Mouse (Mus musculus): ENCODE measurements at regions not wholly inside any gene's neighbourhood (a gene's known extent, or its start where the extent isn't known, plus 50 kb on each side); places are given as distances from the start of the nearest gene placed in this dataset.
"Not testable (repeated sequence)": the region's sequence is repeated elsewhere in the genome, so short reads cannot be mapped to it uniquely, and the experiment has no call there.

DNA sequence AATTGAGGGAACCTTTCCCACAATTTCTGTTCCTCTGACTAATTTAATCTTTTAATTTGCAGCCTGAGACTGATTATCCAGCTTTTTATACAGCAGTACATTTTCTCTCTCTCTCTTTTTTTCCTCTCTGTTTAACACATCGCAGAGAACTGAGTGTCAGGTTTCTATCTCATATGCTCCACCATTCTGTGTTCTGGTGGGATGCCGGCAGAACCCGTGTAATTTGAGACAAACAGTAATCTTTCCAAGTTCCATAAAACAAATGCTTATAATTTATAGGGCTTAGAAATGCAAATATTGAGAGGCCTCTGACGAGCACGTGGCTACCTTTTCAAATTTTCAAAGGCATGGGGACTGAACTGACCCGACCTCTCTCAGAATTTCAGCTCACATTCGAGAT is 59.1 kb downstream of the Zbtb18 start:
- no peak for DNase-seq

DNA sequence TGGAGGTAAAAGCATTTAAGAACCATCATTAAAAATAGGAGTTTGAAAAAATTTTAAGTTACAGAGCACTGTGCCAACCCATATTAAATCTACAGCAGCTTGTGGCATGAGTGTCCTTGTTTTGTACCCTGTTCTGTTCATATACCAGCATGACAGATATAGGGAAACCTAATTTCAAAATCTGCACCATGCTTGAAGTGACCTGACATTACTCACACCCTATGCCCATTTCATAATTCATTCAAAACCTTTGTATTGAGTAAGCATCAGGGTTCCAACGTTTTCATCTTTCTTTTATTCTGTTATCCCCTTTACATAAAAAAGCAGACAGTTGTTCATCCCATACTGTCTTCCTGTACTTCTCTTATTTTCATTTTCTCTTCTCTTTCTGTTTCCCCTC is 61.8 kb downstream of the Zbtb18 start:
- DNase-seq, result no peak

DNA sequence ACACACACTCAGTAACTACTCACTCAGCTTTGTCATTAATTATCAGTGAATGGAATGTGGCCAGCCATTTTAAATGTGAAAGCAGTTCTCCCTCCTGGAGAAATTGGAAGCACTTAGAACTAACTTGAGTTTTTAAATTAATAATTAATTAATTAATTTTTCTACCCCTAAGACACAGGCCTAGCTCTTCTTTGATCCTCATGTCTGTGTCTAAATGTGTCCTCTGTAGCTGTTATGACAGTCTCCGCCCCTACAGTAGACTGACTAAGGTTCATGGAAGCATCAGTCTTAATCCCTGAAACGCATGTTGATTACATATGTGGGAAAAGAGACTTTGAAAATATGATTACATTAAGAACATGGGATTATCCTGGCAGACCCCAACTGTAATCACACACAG is 62.6 kb downstream of the Zbtb18 start:
- no peak for DNase-seq

- not testable (repeated sequence) for DNase-seq
Observed at GRCm38 (mm10) chr1:177507398-177507797, 65.2 kb downstream of the Zbtb18 start.

DNA sequence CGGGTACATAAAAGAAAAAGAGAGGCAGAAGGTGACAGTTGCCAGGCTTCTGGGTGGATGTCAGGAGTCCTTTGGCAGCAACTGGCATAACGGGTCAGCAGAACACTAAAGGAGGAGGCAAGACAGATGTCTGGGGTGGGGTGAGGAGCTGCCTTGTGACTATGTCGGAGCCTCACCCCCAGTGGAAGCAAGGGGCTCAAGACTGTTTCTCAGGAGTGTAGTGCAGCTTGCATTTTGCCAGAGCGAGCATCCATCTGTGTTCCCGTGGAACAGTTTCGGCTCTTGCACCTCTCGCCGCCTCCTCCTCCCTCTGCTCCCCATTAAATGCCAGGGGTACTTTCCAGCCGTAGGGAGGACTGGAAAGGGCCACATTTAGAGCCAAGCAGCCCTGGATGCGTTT is 67.6 kb downstream of the Zbtb18 start:
- DNase-seq, result no peak

- no peak for DNase-seq
Observed at GRCm38 (mm10) chr1:177512116-177512515, 70.0 kb downstream of the Zbtb18 start.

DNA sequence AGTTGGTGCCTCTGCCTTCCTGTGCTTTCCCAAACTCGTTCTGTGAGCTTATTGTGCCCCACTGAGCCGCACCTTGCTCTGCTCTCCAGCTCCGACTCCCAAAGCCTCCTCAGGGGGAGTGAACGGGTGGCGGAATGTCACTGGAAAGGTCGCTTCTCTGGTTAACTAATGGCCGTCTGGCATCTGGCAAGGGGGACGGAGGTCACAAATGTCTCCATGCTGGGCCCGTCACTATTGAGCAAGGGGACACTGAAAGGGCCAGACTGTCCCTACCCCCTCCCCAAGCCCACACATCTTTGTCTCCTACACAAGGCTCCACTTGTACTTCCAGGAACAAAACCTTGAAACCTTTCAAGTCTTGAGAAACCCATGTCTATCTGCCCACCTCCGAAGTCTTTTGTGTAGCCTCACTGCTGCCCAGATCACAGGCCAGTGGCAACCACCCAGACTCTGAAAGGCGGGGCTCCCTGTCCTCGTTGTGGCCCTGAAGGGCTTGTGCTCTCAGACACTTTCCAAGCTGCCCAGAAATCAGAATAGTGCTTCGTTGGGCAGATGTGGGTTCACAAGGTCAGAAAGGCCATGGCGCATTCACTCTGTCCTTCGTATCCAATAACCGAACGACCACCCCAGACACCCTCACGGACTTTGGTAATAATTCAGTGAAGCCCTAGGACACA is 75.9 kb downstream of the Zbtb18 start:
- no peak for DNase-seq

GRCm38 (mm10) chr1:177518897-177519513 is 76.9 kb downstream of the Zbtb18 start:
- no peak for DNase-seq

DNA sequence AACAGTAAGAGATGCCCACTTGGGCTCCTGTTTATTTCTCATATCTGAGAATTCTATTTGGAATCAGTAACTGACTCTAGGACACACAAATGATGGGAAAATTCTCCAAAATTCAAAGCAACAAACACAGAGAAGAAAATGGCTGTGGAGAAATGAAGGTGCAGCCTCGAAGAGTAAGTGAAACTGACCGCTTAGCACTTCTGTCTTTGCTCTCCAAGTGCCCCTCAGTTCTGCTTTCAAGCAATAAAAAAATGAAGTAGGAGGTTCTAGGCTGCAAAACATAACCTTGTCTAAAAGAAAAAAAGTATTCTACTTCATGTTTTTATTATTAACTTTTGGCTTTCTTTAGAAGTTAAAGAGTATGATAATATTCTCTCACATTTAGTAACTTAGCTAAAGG is 79.0 kb downstream of the Zbtb18 start:
- DNase-seq, result no peak

- no peak for DNase-seq
Observed at GRCm38 (mm10) chr1:177525141-177525540, 83.0 kb downstream of the Zbtb18 start.

DNA sequence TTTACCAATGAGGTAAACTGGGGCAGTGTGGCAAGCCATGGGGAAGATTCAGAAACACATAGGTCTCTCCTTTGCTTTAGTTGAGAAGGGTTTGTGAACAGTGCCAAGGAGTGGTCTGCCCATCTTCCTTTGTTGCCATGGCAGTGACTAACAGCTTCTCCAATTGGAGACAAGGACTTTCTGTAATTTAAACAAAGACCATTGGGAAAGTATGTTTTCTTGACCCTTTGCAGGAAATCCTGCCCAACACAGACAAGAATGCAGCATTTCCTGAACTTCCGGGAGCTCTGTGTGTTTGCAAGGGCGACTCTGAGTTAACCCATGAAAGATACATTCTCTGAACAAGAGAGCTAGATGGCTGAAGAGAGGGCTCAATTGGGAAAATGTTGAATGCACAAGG is 89.6 kb downstream of the Zbtb18 start:
- peak; percentile 48 to 57 for DNase-seq

DNA sequence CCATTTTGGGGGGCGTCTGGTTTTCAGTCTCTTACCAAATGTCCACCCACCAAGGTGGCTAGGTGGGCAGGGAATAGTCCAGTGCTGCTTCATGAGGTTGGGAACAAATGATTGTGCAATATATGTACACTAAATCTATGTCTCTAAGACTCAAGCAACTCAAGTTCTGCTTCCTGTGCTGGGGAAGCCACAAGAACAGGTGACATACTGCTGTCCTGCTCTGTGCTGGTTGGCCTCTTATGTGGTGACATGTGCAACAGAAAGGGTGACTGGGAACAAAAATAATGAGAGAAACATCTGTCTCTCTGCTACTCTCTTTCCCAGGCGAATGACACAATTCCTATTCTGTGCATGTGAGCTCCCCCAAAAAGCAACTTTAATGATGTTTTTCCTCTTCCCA is 90.5 kb downstream of the Zbtb18 start:
- no peak for DNase-seq

DNA sequence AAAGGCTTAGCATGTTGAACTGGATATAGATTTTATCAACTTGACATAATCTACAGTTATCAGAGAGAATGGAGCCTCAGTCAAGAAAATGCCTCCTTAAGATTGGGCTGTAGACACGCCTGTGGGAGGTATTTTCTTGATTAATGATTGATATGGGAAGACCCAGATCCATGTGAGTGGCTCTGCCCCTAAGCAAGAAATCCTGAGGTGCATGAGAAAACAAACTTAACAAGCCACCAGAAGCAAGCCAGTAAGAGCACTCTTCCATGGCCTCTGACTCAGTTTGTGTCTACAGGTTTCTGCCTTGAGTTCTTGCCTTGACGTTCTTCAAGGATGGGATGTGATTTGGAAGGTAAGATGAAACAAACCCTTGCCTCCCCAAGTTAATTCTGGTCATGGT is 91.2 kb downstream of the Zbtb18 start:
- no peak for DNase-seq

- no peak for DNase-seq
Observed at GRCm38 (mm10) chr1:177545031-177545735, 103.0 kb downstream of the Zbtb18 start.

GRCm38 (mm10) chr1:177547716-177548115 is 105.6 kb downstream of the Zbtb18 start:
- DNase-seq, result no peak

GRCm38 (mm10) chr1:177555471-177556291 is 113.5 kb downstream of the Zbtb18 start:
- DNase-seq, result peak; percentile 23 to 58

DNA sequence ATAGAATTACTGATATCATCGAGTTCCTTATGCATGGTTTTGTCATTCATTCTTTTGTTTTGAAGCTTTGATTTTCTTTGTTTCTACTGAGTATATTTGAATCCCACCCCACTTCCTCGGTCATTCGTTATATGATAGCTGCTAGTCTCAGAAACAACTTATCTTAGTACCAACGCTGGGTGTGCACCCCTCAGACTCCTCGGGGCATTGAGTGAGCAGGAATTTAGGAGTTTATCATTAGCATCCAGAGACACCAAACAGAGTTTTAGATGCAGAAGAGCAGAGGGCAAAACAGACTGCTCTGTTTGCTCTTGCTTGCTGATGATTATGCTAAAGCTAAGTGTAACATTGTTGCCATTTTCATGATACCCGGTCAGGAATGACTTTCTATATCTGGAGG is 115.3 kb downstream of the Zbtb18 start:
- DNase-seq, result no peak

DNA sequence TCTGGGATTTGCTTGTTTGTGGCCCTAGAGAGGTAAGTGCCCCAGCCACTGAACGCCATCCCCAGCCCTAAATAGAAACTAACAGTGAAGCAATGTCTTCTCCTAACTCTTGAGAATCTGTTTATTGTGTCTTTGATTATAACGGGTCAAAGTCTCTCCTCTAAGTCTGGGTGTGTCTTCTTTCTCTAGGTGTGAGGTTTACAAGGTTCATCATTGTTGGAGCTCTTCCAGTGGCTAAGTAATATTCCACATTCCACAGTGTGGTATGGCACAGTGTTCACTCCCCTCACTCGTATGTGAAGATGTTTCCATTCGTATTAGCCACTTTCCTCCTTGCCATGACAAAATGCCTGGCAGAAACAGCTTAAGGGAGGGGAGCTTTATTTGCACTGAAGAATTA is 115.7 kb downstream of the Zbtb18 start:
- DNase-seq, result no peak

- DNase-seq, result no peak
Observed at GRCm38 (mm10) chr1:177561716-177562588, 119.8 kb downstream of the Zbtb18 start.

DNA sequence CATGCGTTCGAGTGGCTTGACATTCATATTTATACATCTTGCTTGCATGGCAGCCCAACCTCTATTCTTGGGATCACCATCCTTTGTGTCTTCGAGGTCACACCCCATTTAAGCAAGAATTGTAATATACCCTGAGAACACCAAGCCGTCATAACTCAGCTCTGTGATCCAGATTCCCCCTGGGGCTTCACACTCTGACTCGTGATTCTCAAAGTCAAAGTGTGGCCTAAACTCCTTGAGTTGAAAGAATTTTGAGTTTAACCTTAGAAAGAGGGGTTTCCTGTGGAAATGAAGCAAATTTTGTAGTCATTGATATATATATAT is 120.4 kb downstream of the Zbtb18 start:
- DNase-seq, result no peak

GRCm38 (mm10) chr1:177565678-177566077 is 123.5 kb downstream of the Zbtb18 start:
- no peak for DNase-seq

- no peak for DNase-seq
Observed at GRCm38 (mm10) chr1:177568056-177568816, 126.1 kb downstream of the Zbtb18 start.

Data from lung, postnatal 4 days (tissue).